Mouse (Mus musculus) monocyte, adult 5-6 weeks (primary cell): ENCODE measurements around the gene Lcat. TPM values are rescaled to one million over a fixed set of nuclear protein-coding genes. Genes with fewer than 3 reads are reported as not detected.

Experiments
- ATAC-seq: fragments of 153-309, 156-312 bp; replicated peaks from 2 replicates; pipeline ENCODE4 v1.8.0; 2017; ENCODE audit warnings: mild to moderate bottlenecking; ENCODE audit not compliant: low TSS enrichment, insufficient number of reproducible peaks, severe bottlenecking, poor library complexity, low FRiP score
- total RNA-seq: library from RNA; stranded (forward); fragments of 200-1000, 200-491, 200-594 nt; gene quantifications from 3 replicates; pipeline ENCODE4 v1.2.3, GENCODE M21; 2017

The Lcat gene
- total RNA-seq, 1 experiment from 2014 or later: not detected

DNA sequence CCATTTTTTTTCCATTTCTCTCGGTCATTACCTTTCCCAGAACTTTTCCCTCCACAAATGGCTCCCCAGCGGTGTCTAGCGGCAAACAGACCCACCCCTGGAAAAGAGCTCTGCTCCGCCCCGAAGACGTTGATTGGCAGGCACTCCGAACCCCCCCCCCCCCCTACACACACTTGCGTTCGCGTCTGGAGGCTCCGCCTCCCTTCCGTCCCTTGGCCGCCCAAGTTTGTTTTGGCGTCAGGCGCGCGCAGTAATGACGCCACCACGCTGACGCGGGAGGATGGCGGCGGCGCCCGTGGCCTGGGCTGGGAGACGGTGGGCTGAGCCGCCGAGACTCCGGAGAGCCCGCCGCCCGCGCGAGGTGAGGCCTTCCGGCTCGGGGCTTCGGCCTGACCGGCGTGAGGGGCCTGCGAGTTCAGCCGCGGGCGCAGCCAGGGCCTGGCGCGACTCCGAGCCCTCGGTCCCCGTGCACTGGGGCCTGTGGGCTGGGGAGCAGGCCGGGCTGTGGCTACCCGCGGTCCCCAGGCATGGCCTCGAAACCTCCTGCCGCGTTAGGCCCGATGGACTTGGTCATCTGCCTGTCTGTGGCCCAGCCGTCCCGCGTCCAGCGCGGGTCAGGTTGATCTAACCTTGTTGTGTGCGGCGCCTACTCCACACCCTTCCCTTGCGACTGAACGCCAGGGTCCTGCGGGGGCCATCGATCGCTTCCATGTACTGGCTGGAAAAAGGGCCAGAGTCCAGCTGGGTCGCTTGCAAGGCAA is 42.8 kb downstream of the Lcat start, which contains the start of gene Pskh1:
TSS of gene Pskh1 (plus strand) at position 262 of the 761 bp plus-strand sequence.
- peak; percentile 96 for ATAC-seq

GRCm38 (mm10) chr8:105897801-105898480 is 45.2 kb downstream of the Lcat start:
- no peak for ATAC-seq

DNA sequence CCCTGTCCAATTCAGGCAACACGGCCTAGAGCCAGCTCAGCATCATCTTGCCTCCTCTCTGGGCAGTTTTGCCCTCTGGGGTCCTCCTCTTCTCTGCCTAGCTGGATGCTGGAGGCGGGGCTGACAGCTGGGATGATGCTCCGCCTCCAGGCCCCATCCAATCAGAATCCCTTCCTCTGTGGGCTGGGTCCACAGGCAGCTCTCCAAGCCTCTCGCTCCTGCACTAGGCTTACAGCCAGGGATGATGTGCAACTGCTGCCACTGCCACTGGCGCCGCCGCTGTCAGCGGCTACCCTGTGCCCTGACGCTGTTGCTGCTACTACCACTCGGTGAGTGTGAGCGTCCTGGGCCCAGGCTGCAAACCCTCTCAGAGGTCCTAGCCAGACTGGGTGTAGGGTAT is 49.8 kb downstream of the Lcat start, which contains the start of gene Nrn1l:
TSS of gene Nrn1l (plus strand) at position 229 of the 400 bp plus-strand sequence.
- no peak for ATAC-seq

DNA sequence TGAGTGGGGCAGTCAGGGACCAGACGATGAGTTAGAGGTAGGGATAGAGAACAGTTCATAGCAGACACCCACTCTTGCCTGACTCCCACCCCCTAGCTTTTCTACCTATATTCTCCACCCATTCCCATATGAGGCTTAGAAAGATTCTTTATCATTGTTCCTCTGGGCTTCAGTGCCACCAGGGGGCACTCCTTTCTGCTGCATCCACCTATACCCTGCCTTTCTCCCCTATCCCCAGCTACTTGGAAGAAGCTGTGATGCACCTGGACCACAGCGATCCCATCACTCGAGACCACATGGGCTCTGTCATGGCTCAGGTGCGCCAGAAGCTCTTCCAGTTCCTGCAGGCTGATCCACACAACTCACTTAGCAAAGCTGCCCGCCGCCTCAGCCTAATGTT is 50.8 kb downstream of the Lcat start:
- no peak for ATAC-seq

- no peak for ATAC-seq
Measured at GRCm38 (mm10) chr8:105890870-105891269, 52.3 kb downstream of the Lcat start.

GRCm38 (mm10) chr8:105889756-105890465 is 53.3 kb downstream of the Lcat start:
- no peak for ATAC-seq

Other genes with a start within 250 kb of the Lcat start
- 8.7 to 25.2 TPM (median 9.7 TPM) in 3 replicates for gene Acd, start 242.3 kb downstream of the Lcat start, total RNA-seq
- gene Pard6a, start 242.2 kb downstream of the Lcat start, total RNA-seq: 21.3 to 28.7 TPM (median 21.4 TPM) in 3 replicates
- not detected in 3 replicates for gene 4933405L10Rik, start 235.7 kb downstream of the Lcat start, total RNA-seq
- 0.43 to 1.6 TPM in 2 of 3 replicates, not detected in the other for gene Enkd1, start 235.2 kb downstream of the Lcat start, total RNA-seq
- 0.21 to 2.7 TPM in 2 of 3 replicates, not detected in the other for gene Gfod2, start 184.7 kb downstream of the Lcat start, total RNA-seq
- 11.8 to 19.7 TPM (median 13.0 TPM) in 3 replicates for gene Ranbp10, start 116.0 kb downstream of the Lcat start, total RNA-seq
- gene Tsnaxip1, start 115.7 kb downstream of the Lcat start, total RNA-seq: 0.19 TPM in 1 of 3 replicates, not detected in the others
- gene Cenpt, start 90.1 kb downstream of the Lcat start, total RNA-seq: 3.6 to 7.3 TPM (median 5.4 TPM) in 3 replicates
- 12.3 to 21.2 TPM (median 20.9 TPM) in 3 replicates for gene Thap11, start 88.2 kb downstream of the Lcat start, total RNA-seq
- gene Nutf2, start 82.8 kb downstream of the Lcat start, total RNA-seq: 20.2 to 38.8 TPM (median 28.6 TPM) in 3 replicates
- gene Edc4, start 62.5 kb downstream of the Lcat start, total RNA-seq: 29.2 to 48.9 TPM (median 46.8 TPM) in 3 replicates
- 3.6 TPM in 1 of 3 replicates, not detected in the others for gene Nrn1l, start 49.8 kb downstream of the Lcat start, total RNA-seq
- 11.4 to 15.3 TPM (median 11.6 TPM) in 3 replicates for gene Pskh1, start 42.9 kb downstream of the Lcat start, total RNA-seq
- not detected in 3 replicates for gene Ctrl, start 9.5 kb downstream of the Lcat start, total RNA-seq
- 98.5 to 154 TPM (median 99.0 TPM) in 3 replicates for gene Psmb10, start 4.9 kb downstream of the Lcat start, total RNA-seq
- 2.7 to 13.5 TPM (median 8.1 TPM) in 3 replicates for gene Slc12a4, start 22.7 kb upstream of the Lcat start, total RNA-seq
- gene Dpep3, start 36.0 kb upstream of the Lcat start, total RNA-seq: 0.96 to 1.7 TPM (median 0.97 TPM) in 3 replicates
- gene Dus2, start 48.0 kb upstream of the Lcat start, total RNA-seq: 4.4 to 16.1 TPM (median 14.3 TPM) in 3 replicates
- gene Dpep2nb, start 62.6 kb upstream of the Lcat start, total RNA-seq: 1.2 to 2.1 TPM (median 1.3 TPM) in 3 replicates
- 25.7 to 34.8 TPM (median 33.9 TPM) in 3 replicates for gene Ddx28, start 68.5 kb upstream of the Lcat start, total RNA-seq
- 69.7 to 114 TPM (median 95.6 TPM) in 3 replicates for gene Nfatc3, start 115.5 kb upstream of the Lcat start, total RNA-seq
- gene Esrp2, start 193.6 kb upstream of the Lcat start, total RNA-seq: not detected in 3 replicates
- gene Pla2g15, start 207.0 kb upstream of the Lcat start, total RNA-seq: 7.7 to 8.6 TPM (median 8.2 TPM) in 3 replicates
- gene Slc7a6, start 225.5 kb upstream of the Lcat start, total RNA-seq: 11.1 to 13.3 TPM (median 13.1 TPM) in 3 replicates